Mouse (Mus musculus) thymus, postnatal 4 days (tissue): ENCODE measurements around the gene Syt10.
"Not testable (repeated sequence)": the region's sequence is repeated elsewhere in the genome, so short reads cannot be mapped to it uniquely, and the experiment has no call there.

Source experiments
- DNase-seq: peaks from one replicate; pipeline ENCODE4 v3.0.0; 2021

The Syt10 gene

DNA sequence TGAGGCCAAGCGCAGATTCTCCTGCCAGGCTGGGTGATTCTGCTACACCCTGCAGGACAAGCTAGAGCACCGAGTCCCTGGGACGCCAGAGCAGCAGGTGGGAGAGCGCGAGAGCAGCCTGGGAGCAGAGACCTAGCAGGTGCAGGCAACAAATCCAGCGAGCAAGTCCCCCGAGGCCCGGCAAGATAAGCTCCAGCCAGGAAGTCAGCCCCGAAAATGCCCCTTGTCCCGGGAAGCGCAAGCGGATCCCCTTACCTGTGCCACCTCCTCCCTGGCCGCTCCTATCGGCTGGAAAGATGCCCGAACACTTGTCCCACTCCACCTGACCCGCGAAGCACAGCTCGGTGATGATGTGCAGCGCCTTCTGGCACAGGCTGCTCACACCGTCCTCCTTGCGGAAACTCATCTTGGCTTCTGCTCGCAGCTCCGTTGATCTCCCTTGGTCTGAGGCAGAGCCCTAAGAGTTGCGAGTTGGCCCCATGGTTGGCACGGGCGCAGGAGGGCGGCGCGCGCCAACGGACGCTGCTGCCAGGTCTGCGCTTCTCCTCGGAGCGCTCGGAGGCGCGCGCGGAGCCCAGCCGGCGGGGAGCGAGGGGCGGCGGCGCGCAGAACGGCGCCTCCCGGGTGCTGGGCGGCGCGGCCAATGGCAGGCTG, at the start of gene Syt10:
Gene Syt10 (minus strand): TSS at position 497 of the 654 bp plus-strand sequence.
- DNase-seq, result peak; percentile 11

GRCm38 (mm10) chr15:89883799-89884198, 42.1 kb upstream of the Syt10 start:
- no peak for DNase-seq

DNA sequence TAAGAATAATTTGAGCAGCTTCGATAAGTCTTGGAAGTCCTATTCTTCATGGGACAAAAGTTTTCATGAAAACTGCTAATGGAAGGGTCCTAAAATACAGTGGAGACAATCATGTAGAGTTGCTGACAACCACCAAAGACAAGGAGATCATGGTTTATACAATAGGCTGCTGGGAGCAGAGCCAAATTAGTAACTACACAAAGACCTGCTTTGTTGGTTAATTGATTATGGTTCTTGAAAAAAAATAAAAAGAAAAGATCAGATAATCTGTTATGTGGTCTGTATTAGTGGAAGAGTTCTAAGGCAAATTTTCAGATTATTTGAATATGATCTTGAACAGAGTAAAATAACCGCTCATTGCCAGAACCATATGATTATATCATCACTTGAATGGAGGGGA, 37.3 kb upstream of the Syt10 start:
- DNase-seq, result no peak

DNA sequence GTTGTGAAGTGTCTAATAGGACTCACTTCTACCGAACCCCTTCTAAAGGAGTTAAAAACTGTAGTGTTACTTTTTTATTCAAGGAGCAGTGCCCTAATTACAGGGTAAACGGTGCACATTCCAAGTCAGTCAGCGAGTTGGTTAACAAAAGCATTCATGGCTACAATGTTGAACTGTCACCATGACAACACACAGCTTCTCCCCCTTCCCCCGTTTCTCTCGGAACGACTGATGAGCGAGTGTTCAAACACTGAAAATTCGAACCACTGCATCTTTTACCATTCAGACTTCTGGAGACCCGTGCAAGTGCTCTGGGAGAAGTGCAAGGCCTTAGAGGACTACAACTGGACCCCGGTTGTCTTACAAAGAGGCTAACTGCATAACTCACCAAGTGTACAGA, 25.6 kb downstream of the Syt10 start:
- DNase-seq, result no peak

DNA sequence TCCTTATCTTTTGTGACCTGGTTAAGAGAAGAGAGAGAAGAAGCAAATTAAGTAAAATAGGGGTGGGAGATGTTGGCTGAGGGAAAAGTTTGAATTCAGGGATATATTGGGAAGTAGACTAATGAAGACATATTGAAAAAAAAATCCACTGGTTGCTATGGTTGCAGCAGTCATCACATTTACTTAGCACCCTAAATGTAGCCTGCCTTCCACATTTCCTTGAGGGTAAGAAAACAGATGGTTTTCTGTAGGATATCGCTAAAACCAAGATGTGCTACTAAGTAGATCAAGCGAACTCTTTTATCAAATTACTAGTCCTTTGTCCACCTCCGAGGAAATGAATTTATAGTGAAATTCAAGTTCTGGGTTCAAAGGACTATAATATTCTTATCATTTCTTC, 37.2 kb downstream of the Syt10 start:
- DNase-seq, result no peak

GRCm38 (mm10) chr15:89779928-89780327, 61.7 kb downstream of the Syt10 start:
- DNase-seq, result no peak

- DNase-seq, result not testable (repeated sequence)
These were observed 75.6 kb downstream of the Syt10 start for GRCm38 (mm10) chr15:89766016-89766415.

DNA sequence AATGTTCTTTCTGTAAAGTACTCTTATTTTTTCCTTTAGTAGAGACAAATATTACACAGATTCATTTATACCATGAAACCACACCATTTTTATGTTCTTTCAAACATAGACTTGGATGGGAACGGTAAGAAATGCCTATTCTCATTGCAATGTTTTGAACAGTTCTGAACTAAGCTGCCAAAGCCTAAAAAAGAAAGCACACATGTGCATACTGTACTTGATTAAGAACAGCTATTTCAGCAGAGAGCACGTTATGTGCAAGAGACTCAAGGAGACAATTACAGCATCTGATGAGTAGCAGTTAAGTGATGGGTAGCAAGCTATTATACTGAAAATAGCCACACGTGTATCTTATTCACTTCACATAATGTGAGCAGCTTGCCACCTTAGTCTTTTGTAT, 108.0 kb downstream of the Syt10 start:
- no peak for DNase-seq
